18 mouse cellular contexts compared by ENCODE assay signal in genomic region chr1:155448932-155449331, GRCm38 (mm10). TPM values are rescaled to one million over a fixed set of nuclear protein-coding genes. Genes with fewer than 3 reads are reported as not detected.
DNase-seq lines count a peak whose midpoint lies in the region; ATAC-seq and TF ChIP-seq lines count a peak whose summit lies in the region.
"Had no signal": no experiment of that assay in that cellular context is flagged by ENCODE, and none has a peak within 500 bp of the region (broad histone marks: within the 10 kb centered on the region; RNA-seq: fewer than 3 reads in every experiment).

No protein-coding gene starts in this region.

- TF ChIP-seq CTCF in hindbrain, postnatal 0 days (IDR thresholded peaks at IDR 0.05; ENCODE audit: low read depth), result no peak
- no peak for TF ChIP-seq CTCF in brain, embryonic 14.5 days (IDR thresholded peaks at IDR 0.05; ENCODE audit: borderline replicate concordance, extremely low read depth, insufficient read depth, insufficient read length)
- TF ChIP-seq CTCF in lung, postnatal 0 days (IDR thresholded peaks at IDR 0.05), result no peak

- TF ChIP-seq POLR2A in brain, embryonic 14.5 days (IDR thresholded peaks at IDR 0.05; ENCODE audit: borderline replicate concordance, extremely low read depth, insufficient read depth, insufficient read length, poor library complexity, severe bottlenecking), result no peak

- TF ChIP-seq EP300 in lung, postnatal 0 days (IDR thresholded peaks at IDR 0.05), result no peak

- no peak overlapping the region for H3K9ac ChIP-seq in hindbrain, postnatal 0 days (replicated peaks; ENCODE audit: low read length)
- no peak overlapping the region for H3K9ac ChIP-seq in midbrain, embryonic 15.5 days
- H3K9ac ChIP-seq in midbrain, embryonic 11.5 days (ENCODE audit: low read length), result no peak overlapping the region
- no peak overlapping the region for H3K9ac ChIP-seq in lung, postnatal 0 days (replicated peaks; ENCODE audit: low read depth)
- H3K9ac ChIP-seq: liver, embryonic 12.5 days; neural tube, embryonic 12.5 days had no signal

- H3K36me3 ChIP-seq in hindbrain, postnatal 0 days (ENCODE audit: insufficient read depth, low read length), result no peaks in the 10 kb centered on the region
- no peaks in the 10 kb centered on the region for H3K36me3 ChIP-seq in hindbrain, embryonic 10.5 days
- no peaks in the 10 kb centered on the region for H3K36me3 ChIP-seq in midbrain, embryonic 15.5 days (replicated peaks)
- H3K36me3 ChIP-seq in midbrain, embryonic 11.5 days (ENCODE audit: control insufficient read depth, insufficient read depth, low read length), result no peaks in the 10 kb centered on the region
- H3K36me3 ChIP-seq in lung, postnatal 0 days (ENCODE audit: insufficient read depth, low read length), result no peaks in the 10 kb centered on the region
- H3K36me3 ChIP-seq: heart, embryonic 10.5 days; liver, embryonic 12.5 days; neural tube, embryonic 12.5 days had no signal

- peaks cover 6% of the 10 kb centered on the region for H3K4me1 ChIP-seq in hindbrain, postnatal 0 days (ENCODE audit: insufficient read depth, low read length)
- H3K4me1 ChIP-seq in hindbrain, embryonic 10.5 days (replicated peaks), result peaks cover 8% of the 10 kb centered on the region; the same call in 1 of the 2 replicates
- peaks cover 13% of the 10 kb centered on the region for H3K4me1 ChIP-seq in midbrain, embryonic 15.5 days
- no peaks in the 10 kb centered on the region for H3K4me1 ChIP-seq in midbrain, embryonic 11.5 days (ENCODE audit: control insufficient read depth, insufficient read depth, low read length)
- no peaks in the 10 kb centered on the region for H3K4me1 ChIP-seq in lung, postnatal 0 days (ENCODE audit: insufficient read depth, low read depth, low read length)
- H3K4me1 ChIP-seq: liver, embryonic 12.5 days; neural tube, embryonic 12.5 days had no signal

- no peak overlapping the region for H3K4me3 ChIP-seq in hindbrain, postnatal 0 days (ENCODE audit: low read length)
- no peak overlapping the region for H3K4me3 ChIP-seq in hindbrain, embryonic 10.5 days
- H3K4me3 ChIP-seq in midbrain, embryonic 15.5 days, result no peak overlapping the region
- no peak overlapping the region for H3K4me3 ChIP-seq in midbrain, embryonic 11.5 days (ENCODE audit: low read depth, low read length)
- H3K4me3 ChIP-seq in lung, postnatal 0 days (ENCODE audit: low read depth, low read length), result no peak overlapping the region
- H3K4me3 ChIP-seq: erythroblast, embryonic 14.5 days; heart, embryonic 10.5 days; liver, embryonic 12.5 days; neural tube, embryonic 12.5 days had no signal

- no peak for ATAC-seq in hindbrain, postnatal 0 days
- no peak; the same call in 1 of the 2 replicates for ATAC-seq in midbrain, embryonic 15.5 days (replicated peaks)
- no peak for ATAC-seq in midbrain, embryonic 11.5 days (ENCODE audit: low FRiP score)
- ATAC-seq in lung, postnatal 0 days, result peak; percentile 65
- ATAC-seq: hindbrain, embryonic 16.5 days; liver, embryonic 12.5 days had no signal

- H3K4me2 ChIP-seq in hindbrain, postnatal 0 days (ENCODE audit: low read depth, low read length), result no peak overlapping the region
- no peak overlapping the region for H3K4me2 ChIP-seq in midbrain, embryonic 15.5 days
- no peak overlapping the region for H3K4me2 ChIP-seq in midbrain, embryonic 11.5 days
- H3K4me2 ChIP-seq in lung, postnatal 0 days (replicated peaks; ENCODE audit: low read depth, low read length), result no peak overlapping the region
- H3K4me2 ChIP-seq: liver, embryonic 12.5 days; neural tube, embryonic 12.5 days had no signal

- WGBS in hindbrain, postnatal 0 days, result 46% methylated on average over 2 of the region's 2 CpGs
- 76% methylated on average over 2 of the region's 2 CpGs for WGBS in hindbrain, embryonic 10.5 days
- 64% methylated on average over 2 of the region's 2 CpGs for WGBS in midbrain, embryonic 15.5 days
- 83% methylated on average over 2 of the region's 2 CpGs for WGBS in midbrain, embryonic 11.5 days
- WGBS in lung, postnatal 0 days, result 79% methylated on average over 2 of the region's 2 CpGs

- no peak overlapping the region for H3K27ac ChIP-seq in hindbrain, postnatal 0 days
- H3K27ac ChIP-seq in hindbrain, embryonic 10.5 days, result no peak overlapping the region
- H3K27ac ChIP-seq in midbrain, embryonic 15.5 days, result peak overlapping the region; percentile 55; the same call in 1 of the 2 replicates
- H3K27ac ChIP-seq in midbrain, embryonic 11.5 days (ENCODE audit: low read depth, low read length), result no peak overlapping the region
- H3K27ac ChIP-seq in lung, postnatal 0 days (ENCODE audit: low read length), result no peak overlapping the region
- H3K27ac ChIP-seq: heart, embryonic 10.5 days; liver, embryonic 12.5 days; macrophage; neural tube, embryonic 12.5 days had no signal

- H3K9me3 ChIP-seq in hindbrain, postnatal 0 days (ENCODE audit: low read length), result no peaks in the 10 kb centered on the region
- no peaks in the 10 kb centered on the region for H3K9me3 ChIP-seq in hindbrain, embryonic 10.5 days
- H3K9me3 ChIP-seq in midbrain, embryonic 15.5 days, result no peaks in the 10 kb centered on the region
- no peaks in the 10 kb centered on the region for H3K9me3 ChIP-seq in midbrain, embryonic 11.5 days (ENCODE audit: control insufficient read depth, low read length)
- H3K9me3 ChIP-seq in lung, postnatal 0 days (ENCODE audit: low read length), result no peaks in the 10 kb centered on the region
- H3K9me3 ChIP-seq: heart, embryonic 10.5 days; liver, embryonic 12.5 days; neural tube, embryonic 12.5 days had no signal

- DNase-seq in hindbrain, postnatal 0 days (ENCODE audit: low spot score), result peak; percentile 39
- DNase-seq in hindbrain, embryonic 10.5 days (ENCODE audit: low spot score), result no peak
- no peak for DNase-seq in midbrain, embryonic 11.5 days (ENCODE audit: low spot score, missing footprints)
- DNase-seq in brain, embryonic 14.5 days (ENCODE audit: low read depth), result peak; percentile 66
- peak; percentile 52 for DNase-seq in lung, postnatal 0 days (ENCODE audit: low spot score)
- DNase-seq in neural tube, embryonic 10.5 days (ENCODE audit: extremely low spot score, low spot score), result no peak
- no peak for DNase-seq in kidney, postnatal 14 days
- DNase-seq: gastrocnemius, postnatal 36 days; kidney, adult 18-20 months; kidney, postnatal 10 days; left cerebral cortex, postnatal 4 days had no signal

- H3K27me3 ChIP-seq in hindbrain, postnatal 0 days (ENCODE audit: insufficient read depth, low read length), result no peaks in the 10 kb centered on the region
- H3K27me3 ChIP-seq in hindbrain, embryonic 10.5 days (ENCODE audit: insufficient read depth, poor library complexity, severe bottlenecking), result no peaks in the 10 kb centered on the region
- no peaks in the 10 kb centered on the region for H3K27me3 ChIP-seq in midbrain, embryonic 15.5 days (replicated peaks)
- no peaks in the 10 kb centered on the region for H3K27me3 ChIP-seq in midbrain, embryonic 11.5 days (ENCODE audit: control insufficient read depth, insufficient read depth, low read length)
- H3K27me3 ChIP-seq in lung, postnatal 0 days (replicated peaks; ENCODE audit: insufficient read depth, low read length), result no peaks in the 10 kb centered on the region
- H3K27me3 ChIP-seq: neural tube, embryonic 12.5 days had no signal

RNA-seq across cellular contexts. Expression of gene Xpr1, which starts 31.7 kb away (rescaled TPM):
- 107 and 126 TPM in 2 replicates for total RNA-seq in hindbrain, postnatal 0 days (2014; rRNA removed)
- polyA plus RNA-seq in hindbrain, postnatal 0 days (2015; fragmentation: Nextera tagmentation; extraction: Ambion mirVana), result 28.5 and 33.8 TPM in 2 replicates
- 9.5 and 14.1 TPM in 2 replicates for polyA plus RNA-seq in hindbrain, embryonic 10.5 days (2016; fragmentation: Nextera tagmentation; extraction: Ambion mirVana)
- 66.0 and 72.7 TPM in 2 replicates for polyA plus RNA-seq in midbrain, embryonic 15.5 days (2015; fragmentation: Nextera tagmentation; extraction: Ambion mirVana)
- polyA plus RNA-seq in midbrain, embryonic 11.5 days (2014; fragmentation: Nextera tagmentation; extraction: Ambion mirVana), result 14.4 and 14.7 TPM in 2 replicates
- 88.8 and 125 TPM in 2 replicates for polyA plus RNA-seq in brain, embryonic 14.5 days (2012; rRNA removed)
- 5.8 and 7.8 TPM in 2 replicates for polyA plus RNA-seq in lung, postnatal 0 days (2015; fragmentation: Nextera tagmentation; extraction: Ambion mirVana)

Comparison
In these comparisons a context has a peak if more than half of its experiments do, and no peak if none do; other contexts are left out.
1. DNase-seq: peak in hindbrain, postnatal 0 days (single experiment), brain, embryonic 14.5 days (single experiment) and lung, postnatal 0 days (single experiment); none in hindbrain, embryonic 10.5 days (single experiment), midbrain, embryonic 11.5 days (single experiment), neural tube, embryonic 10.5 days (single experiment) and kidney, postnatal 14 days (single experiment).